Mouse (Mus musculus) frontal cortex, postnatal 36 days (tissue): ENCODE measurements at regions not wholly inside any gene's neighbourhood (a gene's known extent, or its start where the extent isn't known, plus 50 kb on each side); places are given as distances from the start of the nearest gene placed in this dataset.

ENCODE experiments used
- DNase-seq, 2 experiments: peaks; one replicate each; pipeline ENCODE4 v3.0.0; 2022; ENCODE audit warnings: low spot score in 2 of 2

DNA sequence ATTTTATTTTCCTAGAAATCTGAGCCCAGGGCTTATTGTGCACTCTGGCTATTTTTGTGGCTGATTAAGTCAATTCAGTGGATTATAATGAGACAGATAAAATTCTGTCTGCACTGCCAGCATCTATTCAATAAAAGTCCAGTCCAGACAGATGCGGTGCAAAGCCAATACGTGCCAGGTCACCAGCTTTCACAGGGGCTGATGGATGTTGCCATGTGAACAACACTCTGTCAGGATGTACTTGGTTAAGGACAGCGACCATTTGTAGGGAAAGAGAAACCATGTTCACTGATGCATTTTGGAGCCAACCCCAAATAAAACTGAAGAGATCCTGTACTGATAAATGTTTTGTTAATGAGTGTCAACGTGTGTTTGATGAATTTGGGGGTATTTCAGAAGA, 285.0 kb upstream of the Gnpda2 start:
- DNase-seq = no peak

DNA sequence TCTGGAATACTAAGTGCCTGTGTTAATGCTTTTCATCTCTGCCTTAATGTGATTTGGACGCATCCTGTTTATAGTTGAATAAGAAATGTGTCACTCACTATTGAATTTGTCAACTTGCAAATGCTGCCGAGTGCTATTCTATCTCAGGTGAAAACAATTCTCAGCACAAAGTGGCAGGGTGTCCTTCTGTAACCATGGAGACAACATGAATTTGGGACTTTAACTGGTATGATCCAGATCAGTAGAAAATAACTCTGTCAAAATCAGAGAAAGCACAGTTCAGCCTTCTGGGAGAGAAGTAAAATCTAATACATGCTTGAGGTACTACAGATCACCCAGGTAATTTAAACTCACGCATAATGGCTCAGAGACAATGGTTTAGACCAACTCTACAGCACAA, 270.9 kb upstream of the Gnpda2 start:
- no peak for DNase-seq

DNA sequence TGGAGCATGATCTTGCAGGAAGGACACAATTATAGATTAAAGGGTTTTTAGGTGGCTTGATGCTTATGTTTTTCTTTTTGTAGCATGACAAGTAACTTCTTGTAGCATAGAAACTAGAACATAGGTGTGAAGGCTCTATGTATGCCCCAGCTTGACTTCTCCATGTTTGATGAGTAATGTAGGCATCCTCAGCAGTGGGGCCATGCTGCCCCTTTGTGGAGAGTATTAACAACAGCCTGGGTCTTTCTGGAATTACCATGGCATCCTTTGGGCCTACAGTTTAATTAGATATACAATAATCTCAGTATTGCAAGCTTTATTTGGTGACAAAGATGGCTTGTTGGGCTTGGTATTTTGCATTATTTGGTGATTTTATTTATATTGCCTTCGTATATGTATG, 252.7 kb upstream of the Gnpda2 start:
- no peak for DNase-seq

DNA sequence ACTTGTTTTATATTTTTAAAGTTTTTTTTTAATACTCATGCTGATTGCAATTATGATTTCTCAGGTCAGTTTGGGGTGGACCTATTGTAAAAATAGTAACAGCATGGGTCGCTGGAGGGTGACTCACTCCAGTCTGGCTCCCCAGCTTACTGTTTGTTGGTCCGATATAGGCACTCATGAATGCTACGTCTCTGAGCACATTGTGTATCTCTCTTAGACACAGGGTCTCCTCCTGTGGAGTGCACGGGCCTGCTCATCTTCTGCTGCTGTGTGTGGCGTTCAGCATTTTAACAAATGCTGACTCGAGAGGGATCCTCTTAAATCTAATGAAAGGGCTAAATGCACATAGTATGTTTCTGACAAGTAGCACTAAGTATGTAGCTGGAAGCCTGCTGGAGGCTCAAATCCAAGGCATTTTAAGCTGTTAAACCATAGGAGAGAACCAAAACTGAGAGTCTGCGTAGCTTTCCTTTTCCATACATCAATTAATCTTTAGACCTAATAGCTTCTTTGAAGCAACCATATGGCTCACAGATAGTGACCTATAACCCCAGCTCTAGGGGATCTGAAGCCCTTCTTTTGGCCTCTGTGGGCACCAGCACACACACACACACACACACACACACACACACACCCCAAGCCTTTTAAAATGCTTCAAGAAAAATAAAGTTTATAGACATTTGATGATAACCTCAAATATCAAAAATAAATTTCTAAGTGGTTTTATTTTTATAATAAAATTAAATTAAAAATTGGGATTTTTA, 246.0 kb upstream of the Gnpda2 start:
- DNase-seq = no peak

DNA sequence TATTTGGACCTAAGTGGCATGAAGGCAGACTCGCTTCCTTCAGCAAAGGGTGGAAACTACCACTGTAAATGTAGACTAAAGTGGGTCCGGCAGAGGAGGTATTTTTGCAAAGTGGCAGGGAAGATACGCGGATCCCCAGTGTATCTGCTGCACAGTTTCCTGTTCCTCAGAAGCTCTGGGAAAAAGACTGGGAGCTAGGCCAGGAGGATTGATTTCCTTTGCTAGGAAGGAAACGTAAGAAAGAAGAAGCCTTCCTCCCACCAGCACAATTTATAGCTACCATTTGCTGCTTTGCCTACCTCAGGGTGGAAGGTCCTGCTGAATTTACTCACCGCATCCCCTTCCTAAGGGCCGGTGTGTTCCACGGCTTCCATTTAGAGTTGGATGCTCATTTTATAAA, 244.2 kb upstream of the Gnpda2 start:
- no peak for DNase-seq

DNA sequence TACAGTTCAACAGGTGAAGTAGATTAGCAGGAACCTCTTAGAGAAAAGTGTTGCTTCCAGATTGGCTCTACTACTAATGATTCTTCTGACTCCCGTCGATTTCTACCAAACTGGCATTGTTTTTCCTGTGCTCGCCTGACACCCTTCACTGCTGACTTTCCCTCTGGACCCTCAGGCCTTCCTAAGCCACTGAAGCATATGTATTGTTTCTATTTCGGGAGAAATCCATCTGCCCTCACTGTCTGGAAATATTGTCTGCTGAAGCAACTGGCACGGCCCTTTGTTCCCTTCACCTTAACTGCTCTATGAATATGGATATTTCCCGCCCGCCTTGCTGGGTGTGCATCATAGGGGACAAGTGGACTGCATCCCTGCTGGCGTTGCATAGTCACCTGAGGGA, 243.0 kb upstream of the Gnpda2 start:
- DNase-seq = no peak

DNA sequence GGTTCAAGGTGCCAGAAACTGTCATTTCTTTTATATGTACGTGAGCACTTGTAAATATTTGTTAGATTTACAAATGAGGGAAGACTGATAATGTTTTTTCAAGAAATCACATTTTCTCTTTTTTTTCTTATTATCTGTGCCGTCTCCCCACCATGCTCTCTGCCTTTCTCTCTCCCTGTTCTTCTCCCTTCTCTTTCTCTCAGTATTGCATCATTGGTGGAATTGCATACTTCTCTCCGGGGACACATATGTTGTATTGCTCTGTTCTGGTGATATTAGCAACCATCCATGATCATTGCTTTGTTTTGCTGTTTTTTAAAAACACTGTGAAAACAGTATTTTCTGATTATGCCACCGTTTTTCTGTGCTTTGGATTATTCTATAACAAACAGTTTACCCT, 225.6 kb upstream of the Gnpda2 start:
- no peak for DNase-seq

DNA sequence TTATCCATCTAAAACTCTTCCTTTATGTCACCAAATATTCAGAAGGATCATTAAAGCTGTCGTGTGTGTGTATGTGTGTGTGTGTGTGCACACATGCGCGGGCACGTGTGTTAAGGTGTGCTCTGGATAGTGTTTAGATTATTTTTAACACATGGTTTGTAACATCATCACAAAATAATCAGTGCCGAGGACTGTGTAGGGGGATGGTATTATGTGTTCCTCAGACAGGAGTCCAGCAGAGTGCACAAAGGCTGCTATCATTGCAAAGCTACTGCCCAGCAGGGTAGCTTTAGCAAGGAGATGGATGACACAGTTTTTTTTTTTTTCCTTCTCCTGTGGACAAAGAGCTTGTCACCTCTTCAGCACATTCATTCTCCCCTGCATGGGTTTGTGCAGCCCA, 224.9 kb upstream of the Gnpda2 start:
- no peak for DNase-seq

DNA sequence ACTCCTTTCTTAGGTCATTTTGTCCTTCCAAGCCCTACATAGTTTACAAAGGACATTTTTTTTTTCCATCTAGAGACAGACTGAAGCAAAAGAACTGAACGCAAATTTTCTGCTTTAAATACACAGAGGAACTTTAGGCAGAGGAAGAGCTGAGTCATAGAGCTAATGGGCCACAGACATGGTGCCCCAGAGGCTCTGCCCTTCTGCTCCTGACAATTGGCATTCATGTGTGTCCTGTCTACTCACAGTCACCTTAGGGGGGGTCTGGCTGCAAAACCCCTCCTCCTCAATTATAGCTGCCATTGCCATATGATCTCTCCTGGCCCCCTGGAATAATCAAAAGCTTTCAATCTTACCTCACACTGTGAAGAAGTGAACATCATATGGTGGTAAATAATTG, 223.2 kb upstream of the Gnpda2 start:
- no peak for DNase-seq

DNA sequence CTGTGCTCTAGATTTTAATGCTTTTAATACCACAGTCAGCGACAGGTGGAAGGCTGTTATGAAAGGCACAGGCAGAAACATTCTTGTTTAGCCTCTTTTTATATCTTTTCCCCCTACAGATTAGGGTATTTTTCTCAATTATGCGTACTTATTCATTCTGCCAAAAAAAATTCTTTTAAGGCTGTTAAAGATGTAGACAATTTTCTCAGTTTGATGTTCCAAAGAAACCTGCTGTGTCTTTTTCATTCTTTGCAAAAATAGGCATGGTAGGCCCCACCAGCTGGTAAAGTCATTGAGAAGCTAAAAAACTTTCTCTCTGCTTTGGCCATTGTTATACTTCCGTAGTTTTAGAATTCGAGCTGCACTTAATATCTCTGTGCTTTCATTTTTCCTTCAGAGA, 210.5 kb upstream of the Gnpda2 start:
- peak in 1 of 2 experiments; percentile 20 for DNase-seq

DNA sequence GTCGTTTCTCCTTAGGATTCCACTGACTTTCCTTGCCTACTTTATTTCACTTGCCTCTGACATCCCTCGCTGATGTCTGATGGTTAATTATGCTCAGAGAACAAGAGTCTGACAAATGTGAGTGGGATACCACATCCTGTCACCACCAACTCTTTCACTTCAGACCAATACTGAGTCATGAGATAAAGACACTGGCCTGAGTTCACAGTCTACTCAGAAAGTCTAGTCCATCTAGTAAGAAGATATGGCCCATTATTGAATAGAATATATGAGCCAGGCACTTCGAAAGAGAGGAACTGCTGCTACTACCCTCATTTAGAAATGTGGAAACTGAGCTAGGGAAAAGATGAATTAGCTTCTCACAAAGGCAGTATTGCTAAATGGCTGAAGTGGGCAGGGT, 210.0 kb upstream of the Gnpda2 start:
- peak in 1 of 2 experiments; percentile 3 for DNase-seq

DNA sequence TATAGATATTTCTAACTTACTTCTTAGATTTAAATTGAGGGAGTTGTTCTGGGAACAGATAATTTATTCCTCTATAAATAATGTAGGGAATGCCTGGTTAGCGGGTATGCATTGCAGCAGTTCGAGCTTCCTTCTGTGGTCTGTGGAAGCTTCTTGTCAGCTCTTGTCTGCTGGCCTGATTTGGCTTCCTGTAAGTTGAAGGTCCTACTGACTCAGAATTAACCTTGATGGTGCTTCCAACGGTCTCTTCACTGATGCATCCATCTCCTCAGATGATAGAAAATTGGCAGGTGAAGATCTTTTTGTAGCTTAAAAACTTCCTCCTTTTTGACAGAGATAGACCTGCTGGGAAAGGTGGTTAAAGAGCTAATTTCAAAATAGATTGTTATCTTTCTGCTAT, 203.2 kb upstream of the Gnpda2 start:
- no peak for DNase-seq

DNA sequence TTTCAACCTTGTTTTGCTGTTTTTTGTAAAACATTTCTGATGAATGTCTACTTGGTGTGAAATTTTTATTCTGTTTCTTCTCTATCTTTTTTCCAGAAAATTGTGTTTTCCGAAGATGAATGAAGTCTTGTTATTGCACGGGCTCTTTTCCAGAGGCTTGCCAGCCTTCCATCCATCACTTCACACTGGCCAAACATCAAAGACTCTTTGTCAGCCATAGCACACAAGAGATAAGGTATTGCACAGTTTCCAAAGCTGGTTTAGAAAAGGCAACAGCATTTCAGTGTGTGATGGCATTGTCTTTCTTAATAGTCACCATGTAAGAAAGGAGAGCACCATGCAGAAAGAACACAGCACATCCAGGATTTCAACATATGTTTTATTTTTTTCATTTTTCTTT, 202.5 kb upstream of the Gnpda2 start:
- DNase-seq = no peak

DNA sequence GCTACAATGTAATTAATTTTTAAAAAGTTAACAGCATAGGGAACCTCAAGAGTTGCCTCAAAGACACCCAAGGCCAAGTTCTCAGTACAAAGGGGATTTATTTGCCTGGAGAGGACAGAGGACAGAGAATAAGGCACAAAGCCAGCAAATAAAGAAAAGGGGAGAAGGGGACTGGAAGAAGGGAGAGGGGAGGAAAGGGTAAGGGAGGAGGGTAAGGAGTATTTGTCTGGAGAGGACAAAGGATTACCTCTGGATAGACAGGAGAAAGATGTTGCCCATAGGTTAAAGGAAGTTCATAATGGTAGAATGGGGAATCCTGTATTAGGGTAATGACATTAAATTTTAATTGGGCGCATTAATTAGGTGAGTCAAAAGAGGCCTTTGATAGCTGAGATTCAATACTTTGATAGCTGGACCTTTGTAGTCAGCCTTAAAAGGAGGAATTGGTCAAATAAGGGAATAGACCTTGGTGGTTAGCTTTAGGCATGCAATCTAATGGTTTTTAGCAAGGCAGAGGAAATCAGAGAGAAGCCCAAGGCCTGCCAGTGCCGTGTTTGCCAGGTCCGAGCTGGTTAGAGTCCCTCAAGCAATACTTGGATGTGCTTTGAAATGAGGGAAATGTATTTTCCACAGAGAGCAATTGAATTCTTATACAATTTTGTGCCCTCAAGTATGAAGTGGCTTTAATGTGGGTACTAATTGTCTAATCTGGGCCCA, 164.8 kb upstream of the Gnpda2 start:
- no peak for DNase-seq

DNA sequence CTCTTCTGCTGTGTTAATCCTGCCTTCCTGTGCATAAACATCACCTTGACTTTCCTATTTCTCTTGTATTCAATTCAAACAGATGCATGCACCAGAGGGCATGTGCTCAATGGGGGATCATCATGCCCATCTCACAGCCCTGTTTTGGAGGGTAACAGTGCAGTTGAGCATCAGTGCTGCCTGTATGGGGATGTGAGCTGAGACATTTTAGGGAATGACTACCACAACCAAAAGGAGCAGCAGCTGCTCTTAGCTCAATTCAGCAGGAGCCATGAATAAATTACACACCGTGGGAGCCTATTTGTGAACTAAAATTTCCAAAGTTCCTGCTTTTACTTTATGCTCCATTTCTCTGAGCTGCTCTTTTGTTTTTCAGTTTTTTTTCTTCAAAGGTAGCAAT, 164.2 kb upstream of the Gnpda2 start:
- DNase-seq = peak; percentile 3 to 24

DNA sequence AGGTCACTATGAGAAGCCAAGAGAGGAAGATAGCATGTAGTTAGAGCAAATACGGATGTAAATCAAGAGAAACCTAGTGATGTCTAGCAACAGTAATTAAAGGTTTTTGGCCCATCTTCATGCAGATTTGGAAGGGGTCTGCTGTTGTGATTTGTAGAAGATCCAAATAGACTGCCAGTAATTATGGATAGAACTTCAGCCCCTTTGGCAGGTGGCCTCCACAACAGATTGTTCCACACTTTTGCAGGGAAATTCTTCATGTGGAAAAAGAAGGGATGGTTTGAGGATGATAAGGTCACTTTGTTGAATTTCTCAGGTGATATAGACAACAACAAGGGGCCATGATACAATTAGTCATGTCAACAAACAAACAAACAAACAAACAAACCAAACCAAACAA, 148.4 kb upstream of the Gnpda2 start:
- DNase-seq = no peak

DNA sequence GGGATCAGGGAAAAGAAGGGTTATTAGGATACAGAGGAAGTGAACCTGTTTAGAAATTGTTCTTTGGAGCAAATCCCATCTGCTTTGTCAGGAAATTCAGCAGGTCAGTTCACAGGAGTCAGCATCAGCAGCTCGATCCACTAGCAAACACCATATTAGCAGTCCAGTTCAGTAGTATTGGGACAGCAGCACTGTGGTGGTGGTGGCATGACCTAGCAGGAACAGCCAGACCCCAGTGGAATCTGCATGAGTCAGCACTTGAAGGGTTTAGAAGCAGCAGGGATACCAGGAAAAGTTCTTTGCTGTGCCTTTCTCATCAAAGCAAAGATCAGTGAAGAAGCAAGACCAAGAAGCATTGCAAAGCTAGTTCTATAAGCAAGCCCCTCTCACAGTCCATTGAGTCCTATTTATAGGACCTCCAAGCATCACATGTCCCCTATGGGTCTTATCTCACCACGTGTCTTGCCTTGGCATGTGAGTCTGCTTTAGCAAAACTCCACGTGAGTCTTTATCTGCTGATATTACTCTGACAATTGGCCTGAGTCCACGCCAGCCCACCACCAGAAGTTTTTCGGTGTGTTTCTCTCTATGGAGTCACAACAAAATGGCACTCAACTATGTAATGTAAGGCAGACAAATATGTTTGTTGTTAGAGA, 129.3 kb upstream of the Gnpda2 start:
- DNase-seq = no peak

DNA sequence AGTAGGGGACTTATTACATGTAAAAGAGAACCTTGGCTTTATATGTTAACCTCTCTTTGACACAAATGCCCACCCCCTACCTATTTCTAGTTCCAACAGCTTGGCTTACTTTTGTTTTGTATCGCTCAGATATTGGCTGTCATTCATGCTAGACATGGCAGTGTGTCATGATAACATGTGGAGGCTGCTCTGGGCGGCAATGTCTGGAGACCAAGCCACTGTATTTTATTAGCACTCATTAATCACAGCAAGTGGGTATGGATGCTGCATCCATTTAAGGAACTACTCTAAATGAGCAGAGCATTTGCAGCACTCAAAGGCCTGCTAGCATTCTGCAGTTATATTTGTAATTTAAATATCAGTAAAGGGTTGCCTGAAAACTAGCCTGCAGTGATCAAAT, 123.9 kb upstream of the Gnpda2 start:
- DNase-seq = no peak

DNA sequence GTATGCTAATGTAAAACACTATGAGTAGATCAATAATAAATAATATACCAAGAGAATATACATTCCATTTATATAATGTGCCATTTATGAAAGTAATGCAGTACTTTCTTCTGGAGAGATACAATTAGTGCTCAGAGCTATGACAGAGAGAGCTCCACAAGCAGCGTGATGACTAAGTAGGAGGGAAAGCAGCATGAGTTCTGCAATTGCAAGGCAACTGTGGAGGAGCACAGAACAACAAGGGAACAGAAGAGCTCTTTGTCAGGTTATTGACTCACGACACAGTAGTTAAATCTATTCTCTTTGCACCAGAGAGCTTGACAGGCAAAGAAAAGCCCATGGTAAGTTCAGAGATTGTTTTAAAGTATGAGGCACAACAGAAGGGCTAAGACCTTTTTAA, 115.0 kb upstream of the Gnpda2 start:
- DNase-seq = peak in 1 of 2 experiments; percentile 6

DNA sequence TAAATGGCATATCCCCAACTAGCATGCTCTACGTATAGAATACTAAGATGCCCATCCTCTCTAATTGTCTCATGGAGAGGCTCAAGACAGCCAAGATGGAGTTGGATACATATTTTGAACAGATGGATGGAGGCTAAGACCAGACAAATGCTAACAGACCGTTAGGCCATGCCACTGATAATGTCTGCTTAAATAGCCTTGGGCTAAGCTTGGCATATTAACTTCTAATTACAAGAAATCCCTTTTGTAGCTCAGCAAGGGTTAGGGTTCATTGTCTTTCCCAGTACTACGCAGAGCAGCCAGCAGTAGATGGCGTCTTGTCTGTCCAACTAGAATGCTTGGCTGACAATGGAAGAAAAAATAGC, 113.0 kb upstream of the Gnpda2 start:
- DNase-seq = no peak

DNA sequence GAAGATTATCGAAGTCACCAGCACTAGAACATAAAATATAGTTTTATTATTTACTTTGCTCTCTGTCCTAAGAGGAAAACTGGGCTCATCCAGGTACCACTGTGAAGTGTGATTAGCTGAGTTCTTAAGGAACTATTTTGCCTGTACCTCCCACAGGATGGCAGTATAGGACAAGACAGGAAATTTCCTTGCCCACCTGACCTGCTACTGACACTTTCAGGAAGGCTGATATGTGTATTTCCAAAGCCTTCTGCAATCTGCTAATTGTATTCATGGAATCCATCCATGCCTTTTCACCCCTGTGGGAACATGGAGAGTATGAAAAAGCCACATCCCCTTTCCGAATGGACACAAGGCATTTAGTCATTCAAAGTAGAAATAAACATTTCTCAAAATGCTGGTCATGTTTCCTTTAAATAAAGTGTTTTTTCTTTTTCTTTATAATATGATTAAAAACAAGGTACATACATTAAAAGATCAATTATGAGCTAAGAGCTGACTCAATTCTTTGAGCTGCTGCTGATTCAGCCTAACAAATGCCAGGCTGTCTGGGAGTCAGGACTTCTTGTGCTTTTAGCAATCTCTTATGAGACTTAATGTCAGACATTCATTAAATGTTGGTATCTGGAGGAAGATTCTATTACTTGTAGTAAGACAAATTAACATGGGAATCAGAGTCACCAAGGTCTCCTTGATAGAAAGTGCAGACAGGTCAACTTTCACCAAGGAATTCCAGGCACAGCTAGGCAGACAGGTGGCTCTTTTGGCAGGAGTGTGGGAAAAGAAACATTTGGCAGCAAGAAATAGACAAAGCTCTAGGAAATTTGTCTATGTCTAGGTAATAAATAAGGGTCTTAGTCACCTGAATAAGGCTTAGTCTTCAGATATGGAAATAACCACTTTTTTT, 112.4 kb upstream of the Gnpda2 start:
- DNase-seq = peak in 1 of 2 experiments; percentile 60

DNA sequence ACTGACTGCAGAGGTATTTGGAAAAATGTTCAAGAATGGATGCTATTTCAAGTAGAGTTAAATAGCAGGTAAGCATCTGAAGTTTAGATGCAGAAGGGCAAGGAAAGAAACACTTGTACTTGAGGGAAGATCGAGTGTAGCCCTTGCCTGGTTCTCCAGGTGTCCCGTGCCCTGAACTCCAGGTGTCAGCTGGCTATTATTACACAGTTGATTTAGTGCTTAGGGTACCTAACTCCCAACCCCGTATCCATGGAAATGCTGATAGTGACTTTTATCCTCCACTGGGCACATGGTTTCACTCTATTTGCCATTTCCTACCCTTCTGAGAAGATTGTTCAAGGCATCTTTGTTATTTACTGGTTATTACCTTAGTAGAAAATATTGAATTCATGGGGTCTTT, 86.6 kb upstream of the Gnpda2 start:
- DNase-seq = no peak
